Mouse (Mus musculus) liver, adult 10 weeks (tissue): ENCODE results near the gene Mlkl. TPM values are rescaled to one million over a fixed set of nuclear protein-coding genes. Genes with fewer than 3 reads are reported as not detected.

Experiments
- polyA plus RNA-seq: library from polyadenylated mRNA; stranded (reverse); fragments of 350-450 nt; fragmentation: Illumina TruSeq; extraction: RNeasy Lipid Tissue Mini Kit (QIAGEN cat#74804); gene quantifications from one replicate; pipeline ENCODE4 v1.2.3, GENCODE M21; 2014; ENCODE audit warnings: low read depth, low replicate concordance

Gene Mlkl
- 8.3 TPM for polyA plus RNA-seq

DNA sequence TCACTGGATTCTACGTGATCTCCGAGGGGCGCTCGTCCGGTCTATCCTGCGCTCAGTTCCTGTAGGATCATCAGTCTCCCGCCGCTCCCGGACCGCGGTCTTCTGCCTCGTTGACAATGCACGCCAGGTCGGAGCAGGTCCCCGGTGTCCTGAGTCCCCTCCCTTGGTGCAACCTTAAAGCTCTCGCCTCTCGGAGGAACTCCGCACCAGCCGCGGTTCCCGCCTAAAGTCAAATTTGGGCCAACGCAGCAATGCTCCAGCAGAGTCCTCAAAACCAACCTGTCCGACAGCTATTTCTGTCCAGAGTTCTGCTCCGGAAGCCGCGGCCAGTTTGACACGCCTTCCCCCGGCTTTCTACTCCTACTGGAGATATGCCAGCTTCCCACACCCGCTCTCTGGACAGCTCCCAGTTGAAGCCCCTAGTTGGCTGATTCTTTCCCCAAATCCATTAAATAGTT is at the start of gene Mlkl:
Mlkl (minus strand) TSS at position 288 of the 458 bp plus-strand sequence.

DNA sequence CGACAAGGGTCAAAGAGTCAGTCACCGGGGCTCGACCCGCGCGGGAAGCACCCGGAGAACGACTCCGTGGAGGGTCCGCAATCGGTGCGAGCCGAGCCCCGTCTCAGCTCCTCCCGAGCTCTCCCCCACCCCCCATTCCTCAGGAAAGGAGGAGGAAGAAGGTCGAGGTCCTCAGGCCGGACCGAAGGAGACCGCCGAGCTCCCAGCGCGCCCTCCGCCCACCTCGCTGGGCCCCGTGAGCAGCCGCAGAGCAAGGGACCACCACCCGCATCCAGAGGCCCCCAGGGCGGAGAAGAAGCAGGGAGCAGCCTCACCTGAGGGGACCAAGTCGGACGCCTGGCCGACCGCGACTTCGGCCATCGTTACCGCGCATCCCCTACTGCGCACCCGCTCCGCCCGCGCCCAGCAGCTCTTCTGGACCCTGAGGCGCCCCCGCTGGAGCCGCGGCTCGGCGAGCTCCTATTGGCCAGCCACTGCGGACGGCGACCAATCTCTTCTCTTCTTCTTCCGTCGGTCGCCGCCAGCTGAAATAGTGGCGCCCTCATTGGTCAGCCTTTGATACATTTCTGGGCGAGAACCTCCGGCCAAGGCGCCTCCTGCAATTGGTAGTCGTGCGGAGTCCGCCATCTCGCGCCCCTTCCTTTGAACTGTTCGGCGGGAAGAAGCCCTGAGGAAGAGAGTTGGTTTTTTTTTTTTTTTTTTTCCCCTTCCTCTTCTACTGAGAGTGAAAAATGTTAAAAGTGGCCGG is 38.0 kb downstream of the Mlkl start, which contains the start of gene Rfwd3:
Rfwd3 (minus strand) TSS at position 402 of the 748 bp plus-strand sequence.

Other genes with a start within 250 kb of the Mlkl start
- gene Clec18a, start 245.8 kb downstream of the Mlkl start, polyA plus RNA-seq = not detected
- 9.8 TPM for gene Pdpr, start 243.5 kb downstream of the Mlkl start, polyA plus RNA-seq
- 8.6 TPM for gene Glg1, start 79.0 kb downstream of the Mlkl start, polyA plus RNA-seq
- 16.4 TPM for gene Rfwd3, start 38.0 kb downstream of the Mlkl start, polyA plus RNA-seq
- not detected for gene Fa2h, start 55.6 kb upstream of the Mlkl start, polyA plus RNA-seq
- 5.0 TPM for gene Wdr59, start 183.9 kb upstream of the Mlkl start, polyA plus RNA-seq
- 10.0 TPM for gene Znrf1, start 197.9 kb upstream of the Mlkl start, polyA plus RNA-seq